Mouse (Mus musculus) layer of hippocampus, adult 2 months (tissue): ENCODE data around the gene Kcnj6. TPM values are rescaled to one million over a fixed set of nuclear protein-coding genes. Genes with fewer than 3 reads are reported as not detected.

ENCODE experiments used
- DNase-seq, 2 experiments: peaks; one replicate each; pipeline ENCODE4 v3.0.0; 2022; ENCODE audit warnings: low spot score in 2 of 2
- H3K27ac ChIP-seq: fragments of 200-600 bp; 2 replicates; pipeline ENCODE4 v1.8.1; 2022
- H3K4me3 ChIP-seq: fragments of 200-600 bp; 2 replicates; pipeline ENCODE4 v1.8.1; 2022; ENCODE audit warnings: mild to moderate bottlenecking
- CTCF ChIP-seq: fragments of 200-600 bp; conservative IDR thresholded peaks from 2 replicates; pipeline ENCODE4 v1.8.1; 2022; ENCODE audit warnings: antibody characterized with exemption, mild to moderate bottlenecking, moderate library complexity
- microRNA-seq, 2 experiments: library from miRNA; unstranded; fragments of <30 nt; microRNA quantifications; one replicate each; pipeline ENCODE4 v1.2.0; 2021
- total RNA-seq, 2 experiments: library from RNA; stranded (reverse); gene quantifications; 2 replicates each; pipeline ENCODE4 v1.2.3; 2021

The Kcnj6 gene
- total RNA-seq, 2 experiments from 2014 or later = 128 to 133 TPM

DNA sequence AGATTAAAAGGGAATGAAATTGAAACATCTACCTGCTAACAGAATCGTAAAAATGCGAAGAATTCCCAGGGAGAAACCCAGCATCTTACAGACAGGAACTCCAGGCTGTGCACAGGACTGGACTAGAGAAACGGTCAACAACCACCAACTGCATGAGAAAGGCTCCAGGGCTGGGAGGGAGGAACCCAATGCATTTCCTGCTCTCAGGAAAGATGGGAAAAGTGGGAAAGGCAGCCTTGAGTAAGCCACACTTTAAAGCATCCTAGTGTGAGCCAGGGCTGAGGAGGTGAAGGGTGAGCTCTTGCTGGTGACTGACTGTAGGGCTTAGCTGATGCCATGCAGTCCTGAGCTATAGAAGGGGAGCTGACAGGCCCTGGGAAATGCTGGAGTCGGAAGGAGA is 296.4 kb downstream of the Kcnj6 start:
- no peak for TF ChIP-seq CTCF
- DNase-seq = no peak
- H3K4me3 ChIP-seq = no peak overlapping the region
- no peak overlapping the region for H3K27ac ChIP-seq

Small RNA genes lying within 50 kb of the gene (microRNA-seq; reads per million reads assigned to microRNA genes)
- 0 reads per million in 2 experiments for gene Gm22745
